Mouse (Mus musculus) brain, embryonic 14.5 days (tissue): ENCODE measurements around the gene Nbl1.

Experiments
- CTCF ChIP-seq: fragments of 200-500 bp; IDR thresholded peaks from 2 replicates; pipeline ENCODE4 v1.5.1; 2012; ENCODE audit warnings: inconsistent platforms, mild to moderate bottlenecking, moderate library complexity, borderline replicate concordance; ENCODE audit not compliant: insufficient read depth, insufficient read length; ENCODE audit errors: extremely low read depth
- POLR2A ChIP-seq: fragments of 200-500 bp; IDR thresholded peaks from 2 replicates; pipeline ENCODE4 v1.6.1; 2012; ENCODE audit warnings: mild to moderate bottlenecking, inconsistent platforms, borderline replicate concordance; ENCODE audit not compliant: poor library complexity, insufficient read depth, insufficient read length, severe bottlenecking; ENCODE audit errors: extremely low read depth

DNA sequence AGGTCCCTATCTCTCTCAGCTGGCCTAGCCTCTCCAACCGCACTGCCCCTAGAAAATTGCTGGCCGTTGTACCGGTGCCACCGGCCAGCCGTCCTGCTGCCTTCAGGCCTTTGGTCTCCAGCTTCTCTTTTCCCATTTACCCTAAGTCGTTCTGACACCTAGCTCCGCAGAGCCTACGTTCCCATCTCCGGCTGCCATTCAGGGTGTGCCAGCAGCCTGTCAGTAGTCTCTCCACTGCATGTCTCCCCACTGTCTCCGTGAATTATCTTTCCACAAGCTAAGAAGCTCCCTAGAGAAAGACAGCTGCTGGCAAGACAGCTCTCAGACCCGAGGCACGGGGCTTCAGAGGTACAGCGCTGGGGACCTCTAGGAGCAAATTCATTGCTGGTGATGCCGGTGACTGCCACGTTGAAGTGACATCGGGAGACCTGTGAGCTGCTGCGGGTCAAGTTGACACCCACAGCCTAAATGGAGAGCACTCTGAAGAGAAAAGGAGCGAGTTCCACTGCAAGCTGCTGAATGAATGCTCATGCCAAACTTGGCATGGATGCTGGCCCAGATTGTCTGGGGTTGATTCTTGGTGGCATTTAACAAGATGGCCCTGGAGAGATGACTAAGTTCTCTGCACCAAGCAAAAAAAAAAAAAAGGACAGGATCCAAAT is 11.4 kb downstream of the Nbl1 start:
- TF ChIP-seq POLR2A (no peak), CTCF (no peak)
